Mouse (Mus musculus) intestine, embryonic 16.5 days (tissue): ENCODE data around the gene Sirpa. TPM values are rescaled to one million over a fixed set of nuclear protein-coding genes. Genes with fewer than 3 reads are reported as not detected.

Source experiments
- ATAC-seq: fragments of 200-750 bp; cut with Nextera tagmentation; 2 replicates; pipeline ENCODE4 v1.8.0; 2017; ENCODE audit warnings: moderate TSS enrichment, moderate library complexity
- H3K27ac ChIP-seq: fragments of 300-500 bp; sonication (generic); 2 replicates; pipeline ENCODE4 v1.5.1; 2014; ENCODE audit warnings: mild to moderate bottlenecking, low read length
- H3K27me3 ChIP-seq: fragments of 300-500 bp; sonication (generic); replicated peaks from 2 replicates; pipeline ENCODE4 v1.6.1; 2014; ENCODE audit warnings: low read length, control low read depth, mixed read lengths; ENCODE audit not compliant: control insufficient read depth, insufficient read depth
- H3K36me3 ChIP-seq: fragments of 300-500 bp; sonication (generic); 2 replicates; pipeline ENCODE4 v1.6.1; 2014; ENCODE audit warnings: low read length, control low read depth; ENCODE audit not compliant: control insufficient read depth, insufficient read depth
- H3K4me1 ChIP-seq: fragments of 300-500 bp; sonication (generic); 2 replicates; pipeline ENCODE4 v1.6.1; 2014; ENCODE audit warnings: low read length, control low read depth, mixed read lengths; ENCODE audit not compliant: control insufficient read depth, insufficient read depth
- H3K4me2 ChIP-seq: fragments of 300-500 bp; sonication (generic); 2 replicates; pipeline ENCODE4 v1.6.1; 2014; ENCODE audit warnings: low read depth, low read length, control low read depth
- H3K4me3 ChIP-seq: fragments of 300-500 bp; sonication (generic); 2 replicates; pipeline ENCODE4 v1.5.1; 2014; ENCODE audit warnings: mild to moderate bottlenecking, low read length
- H3K9ac ChIP-seq: fragments of 300-500 bp; sonication (generic); 2 replicates; pipeline ENCODE4 v1.6.1; 2014; ENCODE audit warnings: low read depth, low read length
- H3K9me3 ChIP-seq: fragments of 300-500 bp; sonication (generic); 2 replicates; pipeline ENCODE4 v1.6.1; 2016; ENCODE audit warnings: low read length, control low read depth; ENCODE audit not compliant: control insufficient read depth
- WGBS: fragments of 180-500 bp; shearing (Covaris S2); extraction: QIAGEN DNeasy Blood & Tissue Kit; methylation state at CpG from one replicate; pipeline ENCODE4 v1.1.7; 2014; 5-methylcytosine and 5-hydroxymethylcytosine counted together
- polyA plus RNA-seq: library from polyadenylated mRNA; unstranded; fragments of >200 nt; fragmentation: Nextera tagmentation; extraction: Ambion mirVana; gene quantifications from 2 replicates; pipeline ENCODE4 v1.2.1, GENCODE M21; 2015

The Sirpa gene
- polyA plus RNA-seq, 1 experiment from 2014 or later: 17.6 TPM

GRCm38 (mm10) chr2:129601894-129602663, 9.4 kb downstream of the Sirpa start:
- WGBS: 79% methylated on average over 10 of the region's 10 CpGs
- no peak overlapping the region for H3K9ac ChIP-seq
- H3K9me3 ChIP-seq: no peaks in the 10 kb centered on the region
- H3K4me3 ChIP-seq: no peak overlapping the region
- no peak overlapping the region for H3K4me2 ChIP-seq
- H3K27me3 ChIP-seq: no peaks in the 10 kb centered on the region
- no peaks in the 10 kb centered on the region for H3K4me1 ChIP-seq
- no peak overlapping the region for H3K27ac ChIP-seq
- no peaks in the 10 kb centered on the region for H3K36me3 ChIP-seq
- no peak for ATAC-seq

GRCm38 (mm10) chr2:129602856-129603255, 10.2 kb downstream of the Sirpa start:
- Histone ChIP-seq H3K4me1 (no peaks in the 10 kb centered on the region), H3K36me3 (no peaks in the 10 kb centered on the region), H3K27me3 (no peaks in the 10 kb centered on the region), H3K27ac (no peak overlapping the region), H3K9me3 (no peaks in the 10 kb centered on the region), H3K4me2 (no peak overlapping the region), H3K9ac (no peak overlapping the region), H3K4me3 (no peak overlapping the region)
- WGBS: 94% methylated on average over 7 of the region's 7 CpGs
- no peak for ATAC-seq

- H3K36me3 ChIP-seq: no peaks in the 10 kb centered on the region
- WGBS: 88% methylated on average over 1 of the region's 1 CpGs
- peak; percentile 82 for ATAC-seq
- H3K27ac ChIP-seq: no peak overlapping the region
- H3K4me3 ChIP-seq: no peak overlapping the region
- H3K9me3 ChIP-seq: no peaks in the 10 kb centered on the region
- H3K27me3 ChIP-seq: no peaks in the 10 kb centered on the region
- H3K9ac ChIP-seq: no peak overlapping the region
- H3K4me1 ChIP-seq: no peaks in the 10 kb centered on the region
- no peak overlapping the region for H3K4me2 ChIP-seq
Observed at GRCm38 (mm10) chr2:129603536-129603935, 10.9 kb downstream of the Sirpa start.

- no peak overlapping the region for H3K4me2 ChIP-seq
- no peak; the same call in 1 of the 2 replicates for ATAC-seq
- H3K36me3 ChIP-seq: no peaks in the 10 kb centered on the region
- H3K4me3 ChIP-seq: no peak overlapping the region
- 30% methylated on average over 6 of the region's 6 CpGs for WGBS
- H3K9ac ChIP-seq: no peak overlapping the region
- no peaks in the 10 kb centered on the region for H3K27me3 ChIP-seq
- no peaks in the 10 kb centered on the region for H3K9me3 ChIP-seq
- H3K4me1 ChIP-seq: no peaks in the 10 kb centered on the region
- no peak overlapping the region for H3K27ac ChIP-seq
Observed at GRCm38 (mm10) chr2:129604032-129604431, 11.4 kb downstream of the Sirpa start.

GRCm38 (mm10) chr2:129605816-129606215, 13.2 kb downstream of the Sirpa start:
- Histone ChIP-seq H3K9me3 (no peaks in the 10 kb centered on the region), H3K4me2 (no peak overlapping the region), H3K9ac (no peak overlapping the region), H3K27ac (no peak overlapping the region), H3K27me3 (no peaks in the 10 kb centered on the region), H3K4me1 (no peaks in the 10 kb centered on the region), H3K4me3 (no peak overlapping the region), H3K36me3 (no peaks in the 10 kb centered on the region)
- no peak for ATAC-seq
- 82% methylated on average over 3 of the region's 3 CpGs for WGBS

- ATAC-seq: no peak
- no peak overlapping the region for H3K4me3 ChIP-seq
- no peaks in the 10 kb centered on the region; the same call in 1 of the 2 replicates for H3K36me3 ChIP-seq
- H3K9me3 ChIP-seq: no peaks in the 10 kb centered on the region
- H3K9ac ChIP-seq: no peak overlapping the region
- WGBS: 31% methylated on average over 8 of the region's 8 CpGs
- no peak overlapping the region for H3K4me2 ChIP-seq
- H3K27ac ChIP-seq: no peak overlapping the region
- no peaks in the 10 kb centered on the region for H3K27me3 ChIP-seq
- H3K4me1 ChIP-seq: no peaks in the 10 kb centered on the region
Observed at GRCm38 (mm10) chr2:129606269-129606668, 13.6 kb downstream of the Sirpa start.

GRCm38 (mm10) chr2:129606899-129607298, 14.3 kb downstream of the Sirpa start:
- Histone ChIP-seq H3K4me2 (no peak overlapping the region), H3K27ac (no peak overlapping the region), H3K27me3 (no peaks in the 10 kb centered on the region), H3K4me1 (no peaks in the 10 kb centered on the region), H3K36me3 (no peaks in the 10 kb centered on the region; the same call in 1 of the 2 replicates), H3K4me3 (no peak overlapping the region), H3K9ac (no peak overlapping the region), H3K9me3 (no peaks in the 10 kb centered on the region)
- 89% methylated on average over 2 of the region's 2 CpGs for whole genome bisulfite sequencing
- ATAC-seq: no peak

GRCm38 (mm10) chr2:129613971-129614370, 21.3 kb downstream of the Sirpa start:
- no peak for ATAC-seq

GRCm38 (mm10) chr2:129614482-129615185, 22.0 kb downstream of the Sirpa start:
- Histone ChIP-seq H3K9me3 (peaks cover 4% of the 10 kb centered on the region; the same call in 1 of the 2 replicates), H3K36me3 (peaks cover 6% of the 10 kb centered on the region), H3K4me2 (no peak overlapping the region), H3K4me1 (no peaks in the 10 kb centered on the region), H3K9ac (no peak overlapping the region), H3K4me3 (no peak overlapping the region), H3K27ac (no peak overlapping the region), H3K27me3 (no peaks in the 10 kb centered on the region)
- WGBS: 78% methylated on average over 10 of the region's 10 CpGs
- no peak for ATAC-seq

More at GRCm38 (mm10) chr2:129613971-129614370, 21.3 kb downstream of the Sirpa start:
- 86% methylated on average over 6 of the region's 6 CpGs for WGBS
- H3K9ac ChIP-seq: no peak overlapping the region
- no peak overlapping the region for H3K4me3 ChIP-seq
- H3K4me1 ChIP-seq: no peaks in the 10 kb centered on the region
- H3K9me3 ChIP-seq: peaks cover 4% of the 10 kb centered on the region; the same call in 1 of the 2 replicates
- no peak overlapping the region for H3K27ac ChIP-seq
- peaks cover 6% of the 10 kb centered on the region for H3K36me3 ChIP-seq
- no peaks in the 10 kb centered on the region for H3K27me3 ChIP-seq
- no peak overlapping the region for H3K4me2 ChIP-seq
